Mouse (Mus musculus): ENCODE data around the gene Rbm25. TPM values are rescaled to one million over a fixed set of nuclear protein-coding genes. Genes with fewer than 3 reads are reported as not detected.
"Not testable (repeated sequence)": the region's sequence is repeated elsewhere in the genome, so short reads cannot be mapped to it uniquely, and the experiment has no call there.

Gene Rbm25
- polyA plus RNA-seq, 1 experiment from 2014 or later: 279 TPM

DNA sequence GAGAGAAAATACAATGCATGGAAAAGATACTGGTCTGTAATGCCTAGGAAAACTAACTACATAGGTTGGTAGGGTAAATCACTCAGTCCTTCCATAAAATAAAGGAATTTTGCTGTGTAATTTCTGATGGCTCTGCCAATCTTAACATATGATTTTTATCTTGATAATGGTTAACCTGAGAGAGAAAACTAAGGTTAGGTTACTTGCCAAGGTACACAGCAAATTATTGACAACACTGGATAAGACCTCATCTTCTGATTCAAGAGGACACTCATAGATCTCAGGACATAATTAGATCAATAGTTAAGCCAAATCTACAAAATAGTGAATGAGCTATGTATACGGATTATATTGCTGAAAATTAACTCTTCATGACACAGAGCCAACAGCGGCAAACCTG is 33.2 kb upstream of the Rbm25 start:
- ATAC-seq (ENCODE audit: insufficient number of reproducible peaks, low FRiP score, low TSS enrichment, low read depth) (no peak), DNase-seq (ENCODE audit: low spot score) (no peak)
- WGBS: 83% methylated on average over 2 of the region's 2 CpGs
- Histone ChIP-seq H3K4me3 (ENCODE audit: low read depth, low read length) (no peak overlapping the region), H3K27ac (replicated peaks; ENCODE audit: low read depth, low read length) (no peak overlapping the region), H3K36me3 (ENCODE audit: control insufficient read depth, insufficient read depth, low read length) (peaks cover 5% of the 10 kb centered on the region; the same call in 1 of the 2 replicates), H3K4me1 (ENCODE audit: control insufficient read depth, insufficient read depth, low read length) (no peaks in the 10 kb centered on the region), H3K4me2 (ENCODE audit: low read depth, severe bottlenecking) (no peak overlapping the region), H3K9me3 (ENCODE audit: control insufficient read depth, low read length) (no peaks in the 10 kb centered on the region), H3K27me3 (ENCODE audit: control insufficient read depth, insufficient read depth, low read length) (no peaks in the 10 kb centered on the region), H3K9ac (ENCODE audit: low read length) (no peak overlapping the region)

DNA sequence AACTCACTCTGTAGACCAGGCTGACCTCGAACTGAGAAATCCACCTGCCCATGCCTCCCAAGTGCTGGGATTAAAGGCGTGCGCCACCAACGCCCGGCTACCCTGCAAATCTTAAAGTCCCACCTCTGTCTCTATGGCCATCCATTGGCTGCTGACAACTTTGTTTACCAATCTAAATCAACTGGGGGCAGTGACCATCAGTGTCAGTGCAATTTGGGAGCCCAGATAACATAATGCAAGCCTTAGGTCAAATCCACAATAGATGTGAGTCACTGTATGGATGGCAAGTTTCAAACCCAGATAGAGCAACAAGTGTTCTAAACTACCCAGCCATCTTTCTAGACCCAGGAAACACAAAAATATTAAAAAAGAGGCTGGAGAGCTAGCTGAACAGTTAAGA is 28.8 kb upstream of the Rbm25 start:
- H3K36me3 ChIP-seq (ENCODE audit: control insufficient read depth, insufficient read depth, low read length): no peaks in the 10 kb centered on the region
- DNase-seq (ENCODE audit: low spot score): no peak

DNA sequence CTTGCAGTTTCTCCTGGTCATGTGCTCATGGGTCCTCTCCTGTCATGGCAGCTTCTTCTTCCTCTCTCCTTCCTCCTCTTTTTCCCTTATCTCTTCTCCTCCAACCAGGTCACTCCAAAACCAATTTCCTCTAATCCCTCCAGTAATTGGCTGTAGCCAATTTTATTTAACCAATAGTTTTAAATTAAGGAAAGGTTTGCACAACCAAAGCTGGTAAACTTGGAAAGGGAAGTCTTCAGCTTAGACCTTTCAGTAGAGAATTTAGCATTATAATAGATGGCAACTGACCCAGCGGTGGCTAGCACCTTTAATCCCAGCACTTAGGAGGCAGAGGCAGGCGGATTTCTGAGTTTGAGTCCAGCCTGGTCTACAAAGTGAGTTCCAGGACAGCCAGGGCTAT is 24.6 kb upstream of the Rbm25 start:
- not testable (repeated sequence) for H3K36me3 ChIP-seq (ENCODE audit: control insufficient read depth, insufficient read depth, low read length); DNase-seq (ENCODE audit: low spot score); H3K9ac ChIP-seq (ENCODE audit: low read length); H3K27ac ChIP-seq (replicated peaks; ENCODE audit: low read depth, low read length); H3K4me2 ChIP-seq (ENCODE audit: low read depth, severe bottlenecking); H3K4me3 ChIP-seq (ENCODE audit: low read depth, low read length); H3K27me3 ChIP-seq (ENCODE audit: control insufficient read depth, insufficient read depth, low read length); H3K9me3 ChIP-seq (ENCODE audit: control insufficient read depth, low read length); H3K4me1 ChIP-seq (ENCODE audit: control insufficient read depth, insufficient read depth, low read length); ATAC-seq (ENCODE audit: insufficient number of reproducible peaks, low FRiP score, low TSS enrichment, low read depth)
- 79% methylated on average over 2 of the region's 2 CpGs for WGBS

More for the DNA sequence above, 28.8 kb upstream of the Rbm25 start:
- H3K4me2 ChIP-seq (ENCODE audit: low read depth, severe bottlenecking): no peak overlapping the region
- no peak overlapping the region for H3K4me3 ChIP-seq (ENCODE audit: low read depth, low read length)
- no peak for ATAC-seq (ENCODE audit: insufficient number of reproducible peaks, low FRiP score, low TSS enrichment, low read depth)
- no peak overlapping the region for H3K27ac ChIP-seq (replicated peaks; ENCODE audit: low read depth, low read length)
- 82% methylated on average over 5 of the region's 5 CpGs for WGBS
- H3K4me1 ChIP-seq (ENCODE audit: control insufficient read depth, insufficient read depth, low read length): no peaks in the 10 kb centered on the region
- H3K27me3 ChIP-seq (ENCODE audit: control insufficient read depth, insufficient read depth, low read length): no peaks in the 10 kb centered on the region
- H3K9me3 ChIP-seq (ENCODE audit: control insufficient read depth, low read length): no peaks in the 10 kb centered on the region
- no peak overlapping the region for H3K9ac ChIP-seq (ENCODE audit: low read length)

DNA sequence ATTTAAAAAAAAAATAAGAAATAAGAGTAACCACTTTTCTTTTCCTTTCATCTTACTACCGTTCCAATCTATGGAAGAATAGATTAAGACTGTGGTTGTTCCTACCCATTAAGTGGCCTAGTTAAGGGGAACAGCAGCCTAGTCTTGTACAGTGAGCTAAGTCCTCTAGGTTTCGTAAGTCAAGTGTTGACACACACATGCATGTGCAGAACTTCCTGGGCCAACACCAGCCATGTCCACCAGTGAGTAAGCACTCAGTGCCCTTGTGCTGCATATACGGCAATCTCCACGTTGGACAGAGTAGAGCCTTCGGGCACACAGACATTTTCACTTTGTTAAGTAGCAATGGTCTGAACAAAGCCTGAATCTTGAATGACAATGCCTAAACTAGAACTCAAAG is 13.8 kb upstream of the Rbm25 start:
- H3K4me1 ChIP-seq (ENCODE audit: control insufficient read depth, insufficient read depth, low read length): no peaks in the 10 kb centered on the region
- no peaks in the 10 kb centered on the region for H3K36me3 ChIP-seq (ENCODE audit: control insufficient read depth, insufficient read depth, low read length)
- ATAC-seq (ENCODE audit: insufficient number of reproducible peaks, low FRiP score, low TSS enrichment, low read depth) (no peak), DNase-seq (ENCODE audit: low spot score) (no peak)
- no peak overlapping the region for H3K4me2 ChIP-seq (ENCODE audit: low read depth, severe bottlenecking)
- H3K4me3 ChIP-seq (ENCODE audit: low read depth, low read length): no peak overlapping the region
- H3K9me3 ChIP-seq (ENCODE audit: control insufficient read depth, low read length): no peaks in the 10 kb centered on the region
- 93% methylated on average over 5 of the region's 5 CpGs for WGBS
- H3K9ac ChIP-seq (ENCODE audit: low read length): no peak overlapping the region
- H3K27ac ChIP-seq (replicated peaks; ENCODE audit: low read depth, low read length): no peak overlapping the region
- H3K27me3 ChIP-seq (ENCODE audit: control insufficient read depth, insufficient read depth, low read length): no peaks in the 10 kb centered on the region

DNA sequence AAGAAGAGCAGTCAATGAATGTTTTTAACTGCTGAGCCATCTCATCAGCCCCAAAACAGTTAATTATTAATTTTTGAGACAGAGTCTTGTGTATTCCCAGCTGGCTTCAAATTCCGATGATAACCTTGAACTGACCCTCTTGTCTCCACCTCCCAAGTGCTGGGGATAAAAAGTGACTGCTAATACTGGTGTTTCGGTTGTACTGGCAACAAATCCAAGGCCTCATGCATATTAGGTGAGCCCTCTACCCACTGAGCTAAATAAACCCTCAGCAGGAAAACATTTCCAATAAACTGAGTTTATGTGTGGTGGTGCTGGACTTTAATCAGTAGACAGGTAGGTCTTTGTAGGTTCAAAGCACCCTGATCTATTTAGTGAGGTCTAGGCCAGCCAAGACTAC is 12.1 kb upstream of the Rbm25 start:
- H3K36me3 ChIP-seq (ENCODE audit: control insufficient read depth, insufficient read depth, low read length): no peaks in the 10 kb centered on the region
- no peak overlapping the region for H3K4me2 ChIP-seq (ENCODE audit: low read depth, severe bottlenecking)
- no peak for DNase-seq (ENCODE audit: low spot score)
- no peak for ATAC-seq (ENCODE audit: insufficient number of reproducible peaks, low FRiP score, low TSS enrichment, low read depth)
- WGBS: 82% methylated on average over 2 of the region's 2 CpGs
- H3K9ac ChIP-seq (ENCODE audit: low read length): no peak overlapping the region
- no peaks in the 10 kb centered on the region for H3K4me1 ChIP-seq (ENCODE audit: control insufficient read depth, insufficient read depth, low read length)
- no peak overlapping the region for H3K4me3 ChIP-seq (ENCODE audit: low read depth, low read length)
- H3K27me3 ChIP-seq (ENCODE audit: control insufficient read depth, insufficient read depth, low read length): no peaks in the 10 kb centered on the region
- no peak overlapping the region for H3K27ac ChIP-seq (replicated peaks; ENCODE audit: low read depth, low read length)
- no peaks in the 10 kb centered on the region for H3K9me3 ChIP-seq (ENCODE audit: control insufficient read depth, low read length)

DNA sequence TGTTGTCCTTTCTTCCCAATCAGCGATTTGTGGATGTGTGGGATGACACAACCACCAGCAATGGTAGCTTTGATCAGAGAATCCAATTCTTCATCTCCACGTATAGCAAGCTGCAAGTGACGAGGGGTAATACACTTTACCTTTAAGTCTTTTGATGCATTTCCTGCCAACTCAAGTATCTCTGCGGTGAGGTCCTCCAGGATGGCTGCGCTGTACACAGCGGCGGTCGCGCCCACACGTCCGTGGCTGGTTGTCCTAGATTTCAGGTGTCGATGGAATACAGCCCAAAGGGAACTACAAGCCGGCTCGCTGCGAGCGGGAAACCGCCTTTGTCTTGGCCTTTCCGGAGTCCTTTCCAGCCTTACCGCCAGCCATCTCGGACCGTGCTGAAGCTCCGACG is 10.3 kb upstream of the Rbm25 start:
- not testable (repeated sequence) for H3K27ac ChIP-seq (replicated peaks; ENCODE audit: low read depth, low read length); H3K9ac ChIP-seq (ENCODE audit: low read length); H3K4me2 ChIP-seq (ENCODE audit: low read depth, severe bottlenecking); H3K36me3 ChIP-seq (ENCODE audit: control insufficient read depth, insufficient read depth, low read length); H3K4me1 ChIP-seq (ENCODE audit: control insufficient read depth, insufficient read depth, low read length); ATAC-seq (ENCODE audit: insufficient number of reproducible peaks, low FRiP score, low TSS enrichment, low read depth); DNase-seq (ENCODE audit: low spot score); H3K27me3 ChIP-seq (ENCODE audit: control insufficient read depth, insufficient read depth, low read length); H3K9me3 ChIP-seq (ENCODE audit: control insufficient read depth, low read length); H3K4me3 ChIP-seq (ENCODE audit: low read depth, low read length)
- WGBS: 59% methylated on average over 23 of the region's 23 CpGs

DNA sequence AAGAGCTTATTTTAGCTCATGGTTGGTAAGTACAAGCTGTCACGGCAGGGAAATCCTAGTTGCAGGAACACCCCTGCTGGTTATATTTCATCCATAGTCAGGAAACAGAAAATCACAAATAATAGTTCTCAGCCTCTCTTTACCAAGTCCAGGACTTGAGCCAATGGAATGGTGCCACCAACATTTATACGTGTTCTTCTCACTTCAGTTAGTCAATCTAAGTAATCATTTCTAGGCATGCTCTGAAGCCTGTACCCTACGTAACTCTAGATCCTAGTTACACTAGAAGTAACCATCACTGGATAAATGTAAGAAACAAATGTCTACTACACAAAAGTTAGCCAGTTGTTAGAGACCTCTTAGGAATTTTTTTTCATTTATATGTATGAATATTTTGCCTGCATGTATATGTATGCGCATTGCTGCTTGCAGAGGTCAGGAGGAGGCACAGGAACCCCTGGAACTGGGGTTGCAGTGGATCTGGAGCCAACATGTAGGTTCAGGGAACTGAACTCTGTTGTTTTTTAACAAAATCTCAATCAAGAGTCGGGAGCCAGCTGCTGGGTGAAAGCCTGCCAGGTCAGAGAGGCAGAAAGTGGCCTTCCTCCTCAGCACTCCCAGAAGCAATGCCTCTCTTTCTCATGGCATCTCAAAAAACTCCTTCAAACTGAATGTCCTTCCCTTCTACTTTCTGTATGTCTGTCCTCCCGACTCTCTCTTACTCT is 8.8 kb upstream of the Rbm25 start:
- Histone ChIP-seq H3K4me1 (ENCODE audit: control insufficient read depth, insufficient read depth, low read length) (no peaks in the 10 kb centered on the region), H3K36me3 (ENCODE audit: control insufficient read depth, insufficient read depth, low read length) (no peaks in the 10 kb centered on the region), H3K4me2 (ENCODE audit: low read depth, severe bottlenecking) (no peak overlapping the region), H3K4me3 (ENCODE audit: low read depth, low read length) (no peak overlapping the region), H3K27ac (replicated peaks; ENCODE audit: low read depth, low read length) (no peak overlapping the region), H3K27me3 (ENCODE audit: control insufficient read depth, insufficient read depth, low read length) (no peaks in the 10 kb centered on the region), H3K9ac (ENCODE audit: low read length) (no peak overlapping the region), H3K9me3 (ENCODE audit: control insufficient read depth, low read length) (no peaks in the 10 kb centered on the region)
- DNase-seq (ENCODE audit: low spot score) (no peak), ATAC-seq (ENCODE audit: insufficient number of reproducible peaks, low FRiP score, low TSS enrichment, low read depth) (no peak)
- WGBS: 88% methylated on average over 6 of the region's 6 CpGs

DNA sequence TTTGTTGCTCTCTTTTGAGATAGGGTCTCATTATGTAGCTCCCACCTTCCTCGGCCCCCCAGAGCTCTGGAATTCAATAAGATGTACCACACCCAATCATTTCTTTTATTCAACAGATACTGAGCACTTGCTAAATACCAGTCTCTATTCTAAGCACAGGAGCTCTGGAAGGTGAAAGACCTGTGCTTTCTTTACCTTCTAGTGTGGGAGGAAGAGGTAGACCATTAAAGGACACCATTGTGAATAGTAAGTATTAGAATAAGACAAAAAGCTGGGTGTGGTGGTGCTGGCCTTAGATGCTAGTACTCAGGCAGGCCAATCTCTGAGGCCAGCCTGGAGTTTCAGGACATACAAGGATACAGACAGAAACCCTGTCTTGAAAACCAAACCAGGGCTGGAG is 6.7 kb upstream of the Rbm25 start:
- Histone ChIP-seq H3K4me1 (ENCODE audit: control insufficient read depth, insufficient read depth, low read length) (no peaks in the 10 kb centered on the region), H3K9me3 (ENCODE audit: control insufficient read depth, low read length) (no peaks in the 10 kb centered on the region), H3K36me3 (ENCODE audit: control insufficient read depth, insufficient read depth, low read length) (no peaks in the 10 kb centered on the region), H3K4me3 (ENCODE audit: low read depth, low read length) (no peak overlapping the region), H3K27me3 (ENCODE audit: control insufficient read depth, insufficient read depth, low read length) (no peaks in the 10 kb centered on the region), H3K4me2 (ENCODE audit: low read depth, severe bottlenecking) (no peak overlapping the region), H3K9ac (ENCODE audit: low read length) (no peak overlapping the region), H3K27ac (replicated peaks; ENCODE audit: low read depth, low read length) (no peak overlapping the region)
- no peak for DNase-seq (ENCODE audit: low spot score)
- ATAC-seq (ENCODE audit: insufficient number of reproducible peaks, low FRiP score, low TSS enrichment, low read depth): no peak
- 94% methylated on average over 1 of the region's 1 CpGs for WGBS

Measured in limb, embryonic 11.5 days (tissue).